Mouse (Mus musculus) brain, embryonic 18.5 days (tissue): ENCODE measurements around the gene Gnaq.

ENCODE experiments used
- DNase-seq: peaks from one replicate; pipeline ENCODE4 v3.0.0-alpha.2; 2012; ENCODE audit warnings: low read depth, low spot score

Gnaq gene

GRCm38 (mm10) chr19:16198162-16198561 is 65.5 kb downstream of the Gnaq start:
- DNase-seq = no peak

DNA sequence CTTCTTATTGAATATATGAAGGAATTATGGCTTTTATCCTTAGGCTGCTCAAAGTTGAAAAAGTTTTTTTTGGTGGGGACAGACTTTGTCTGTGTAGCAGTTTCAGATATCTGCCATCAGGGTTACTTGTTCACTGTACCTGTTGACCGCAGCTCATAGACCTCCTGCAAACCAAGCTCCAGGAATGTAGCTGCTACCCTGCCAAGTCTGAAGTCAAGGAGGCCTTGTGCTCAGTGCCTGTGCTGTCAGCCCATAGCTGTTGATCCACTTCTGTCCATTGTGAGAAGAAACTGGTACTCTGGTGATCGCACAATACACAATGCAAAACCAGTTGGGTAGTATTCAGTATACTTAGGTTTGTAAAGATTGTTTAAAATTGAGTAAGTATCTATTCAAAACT is 68.7 kb downstream of the Gnaq start:
- DNase-seq = no peak

GRCm38 (mm10) chr19:16204776-16205680 is 72.4 kb downstream of the Gnaq start:
- DNase-seq = no peak

GRCm38 (mm10) chr19:16209616-16210015 is 77.0 kb downstream of the Gnaq start:
- DNase-seq = no peak

DNA sequence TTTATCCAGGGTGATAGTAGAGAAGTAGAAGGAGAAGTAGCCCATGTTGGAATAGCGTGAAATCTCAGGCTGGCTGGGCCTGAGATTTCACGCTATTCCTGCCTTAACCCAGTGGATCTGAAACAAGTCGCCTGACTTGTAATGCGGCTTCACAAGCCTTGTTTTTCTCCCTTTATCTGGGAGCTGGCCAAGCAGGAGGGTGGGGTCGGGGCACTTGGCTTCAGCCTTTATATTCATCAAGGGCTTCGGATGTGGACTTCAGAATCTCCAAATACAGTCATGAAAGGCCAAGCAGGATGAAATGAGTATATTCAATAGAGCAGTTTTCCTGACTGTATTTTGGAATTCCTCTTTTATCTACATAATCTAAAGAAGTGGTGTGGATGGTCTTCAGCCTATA is 82.3 kb downstream of the Gnaq start:
- DNase-seq = no peak

- no peak for DNase-seq
Observed at GRCm38 (mm10) chr19:16215430-16216016, 82.9 kb downstream of the Gnaq start.

DNA sequence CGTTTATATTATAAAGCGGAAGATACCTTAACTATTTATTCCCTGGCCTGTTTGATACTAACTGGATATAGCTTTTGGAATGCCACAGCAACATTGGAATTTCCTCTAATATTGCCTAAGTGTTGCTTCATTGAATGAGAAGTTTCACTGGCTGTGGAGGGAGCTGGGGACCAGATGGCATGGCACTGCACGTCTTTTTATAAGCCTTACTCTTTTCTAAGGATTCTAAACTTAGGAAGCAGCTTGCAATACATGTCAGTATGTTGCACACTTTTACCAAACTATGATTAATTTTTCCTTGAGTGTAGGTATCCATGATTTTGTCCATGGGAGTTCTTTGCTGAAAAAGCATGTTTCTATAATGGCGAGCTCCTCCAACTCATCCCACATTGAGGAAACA is 87.3 kb downstream of the Gnaq start:
- no peak for DNase-seq

- no peak for DNase-seq
Observed at GRCm38 (mm10) chr19:16222526-16222925, 89.9 kb downstream of the Gnaq start.

DNA sequence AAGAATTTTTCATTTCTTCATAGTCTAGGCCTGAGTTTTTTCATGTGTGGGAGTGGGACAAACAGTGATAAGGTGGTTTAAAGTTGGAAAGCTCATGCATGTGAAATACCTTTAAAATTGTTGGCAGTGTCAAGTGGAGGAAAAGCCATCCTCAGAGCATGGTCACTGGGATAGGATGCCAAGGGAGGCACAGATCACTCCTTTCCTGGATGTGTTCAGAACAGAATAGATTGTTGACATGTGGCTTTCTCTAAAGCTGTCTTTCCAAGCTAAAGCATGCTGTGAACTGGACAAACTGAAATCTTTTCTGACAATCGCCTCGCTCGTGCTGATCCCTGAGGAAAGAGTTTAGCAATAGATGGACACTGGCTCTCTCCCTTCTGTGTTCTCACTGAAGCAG is 90.5 kb downstream of the Gnaq start:
- DNase-seq = no peak

GRCm38 (mm10) chr19:16224831-16225230 is 92.2 kb downstream of the Gnaq start:
- no peak for DNase-seq

- DNase-seq = no peak
Observed at GRCm38 (mm10) chr19:16231584-16231983, 99.0 kb downstream of the Gnaq start.

DNA sequence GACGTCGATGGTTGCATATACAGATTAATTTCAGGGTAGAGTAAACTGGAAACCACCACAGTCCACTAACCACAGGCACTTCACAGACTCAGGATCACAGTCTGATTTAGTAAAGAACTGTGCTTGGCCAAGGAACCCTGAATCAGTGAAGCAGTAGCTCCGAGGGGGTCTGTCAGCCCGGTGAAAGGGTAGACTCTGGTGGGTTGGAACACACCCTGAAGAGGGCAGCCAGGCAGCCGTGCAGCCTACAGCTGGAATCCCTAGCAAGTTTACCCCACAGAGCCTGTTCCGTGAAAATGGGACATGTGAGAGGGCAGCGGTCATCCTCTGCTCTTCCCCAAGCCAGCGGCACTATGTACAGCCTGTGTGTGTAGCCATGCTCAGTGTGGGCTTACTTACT is 103.0 kb downstream of the Gnaq start:
- no peak for DNase-seq

- DNase-seq = no peak
Observed at GRCm38 (mm10) chr19:16237034-16237433, 104.4 kb downstream of the Gnaq start.

- no peak for DNase-seq
Observed at GRCm38 (mm10) chr19:16238072-16238471, 105.4 kb downstream of the Gnaq start.

- DNase-seq = no peak
Observed at GRCm38 (mm10) chr19:16238512-16238911, 105.9 kb downstream of the Gnaq start.

DNA sequence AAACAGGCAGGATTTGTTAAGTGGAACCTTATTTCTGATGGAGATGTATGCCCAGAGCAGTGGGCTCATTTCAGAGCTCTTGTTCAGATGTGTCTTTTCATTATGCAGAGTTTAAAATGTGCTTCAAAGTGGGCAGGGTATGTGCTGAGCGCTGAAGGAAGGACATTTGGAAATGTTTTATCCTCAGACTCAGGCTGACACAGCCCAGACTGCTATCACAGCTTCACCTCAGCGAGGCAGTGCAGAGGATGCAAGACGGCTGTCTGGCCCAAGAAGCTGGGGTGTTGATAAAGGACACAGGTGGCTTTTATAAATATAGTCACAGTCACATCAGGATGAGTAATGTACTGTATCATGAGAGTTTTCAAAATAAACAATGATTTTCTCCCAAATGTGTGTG is 110.1 kb downstream of the Gnaq start:
- DNase-seq = no peak

DNA sequence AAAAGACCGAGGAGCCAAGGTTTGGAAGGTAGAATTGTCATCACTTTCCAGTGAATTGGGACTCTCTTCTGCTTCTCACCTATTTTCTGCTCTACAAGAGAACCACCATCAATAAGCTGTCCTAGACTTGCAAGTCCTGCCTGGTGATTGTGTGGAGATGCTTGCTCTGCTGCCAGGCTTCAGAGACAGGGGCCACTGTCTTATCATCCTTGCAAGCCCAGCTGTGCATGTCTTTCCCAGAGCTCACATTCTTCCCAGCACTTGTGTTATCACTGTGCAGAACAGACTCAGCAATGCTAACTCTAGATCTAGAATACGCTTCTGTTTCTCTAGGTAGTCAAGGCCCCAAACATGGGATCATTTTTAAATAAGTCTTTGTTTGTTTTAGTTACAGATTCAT is 116.4 kb downstream of the Gnaq start:
- no peak for DNase-seq

DNA sequence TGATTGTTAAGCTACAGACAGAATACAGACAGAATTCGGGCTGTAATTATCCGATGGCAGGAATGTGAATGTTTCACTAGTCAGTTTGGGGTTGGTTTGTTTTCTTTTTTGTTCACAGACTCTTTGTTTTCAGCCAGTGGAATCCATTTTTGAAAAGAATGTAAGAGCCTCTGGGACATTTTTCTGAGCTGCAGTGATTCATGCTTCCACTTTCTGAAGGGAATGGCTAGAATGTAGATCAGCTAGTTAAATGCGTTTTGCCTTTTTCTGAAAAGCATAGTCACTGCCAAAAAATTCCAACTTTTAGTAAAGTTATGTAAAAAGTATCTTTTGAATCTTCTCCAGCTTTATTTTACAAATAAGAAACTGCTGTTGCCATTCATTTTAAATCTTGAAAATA is 118.3 kb downstream of the Gnaq start:
- no peak for DNase-seq

- DNase-seq = no peak
Observed at GRCm38 (mm10) chr19:16251819-16252218, 119.2 kb downstream of the Gnaq start.

DNA sequence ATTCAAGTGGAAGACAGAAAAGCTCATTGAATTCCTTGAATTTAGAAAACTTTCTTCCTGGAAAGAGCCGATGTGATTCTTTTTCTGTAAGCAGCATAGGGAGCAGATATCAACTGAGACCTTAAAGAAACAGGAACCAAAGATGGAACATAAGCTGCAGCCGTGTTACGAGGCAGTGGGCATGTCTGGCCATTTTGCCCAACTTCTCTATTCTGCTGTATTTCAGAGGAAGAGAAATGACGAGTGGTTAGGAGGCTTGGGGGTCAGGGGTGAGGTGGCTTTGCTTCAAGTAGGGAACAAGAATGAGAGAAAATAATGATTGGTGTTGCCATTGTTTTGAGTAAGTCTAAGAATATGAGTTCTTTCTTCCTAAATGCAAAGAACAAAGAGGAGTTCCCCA is 120.1 kb downstream of the Gnaq start:
- DNase-seq = no peak

- no peak for DNase-seq
Observed at GRCm38 (mm10) chr19:16254881-16255280, 122.2 kb downstream of the Gnaq start.

- no peak for DNase-seq
Observed at GRCm38 (mm10) chr19:16255294-16255693, 122.7 kb downstream of the Gnaq start.

- DNase-seq = no peak
Observed at GRCm38 (mm10) chr19:16258766-16259355, 126.2 kb downstream of the Gnaq start.
